Mouse (Mus musculus): ENCODE measurements around the gene Tlx2. TPM values are rescaled to one million over a fixed set of nuclear protein-coding genes. Genes with fewer than 3 reads are reported as not detected.
A peak's percentile ranks its signal among the peaks of the same experiment; 100 is the strongest.

Gene Tlx2
- polyA plus RNA-seq, 1 experiment from 2014 or later, result 0.61 TPM

- Histone ChIP-seq H3K4me2 (replicated peaks) (peak overlapping the region; percentile 38; the same call in 1 of the 2 replicates), H3K36me3 (no peaks in the 10 kb centered on the region), H3K9me3 (replicated peaks) (no peaks in the 10 kb centered on the region), H3K4me1 (peaks cover 19% of the 10 kb centered on the region), H3K27ac (replicated peaks) (no peak overlapping the region), H3K9ac (no peak overlapping the region), H3K4me3 (replicated peaks) (peak overlapping the region; percentile 16; the same call in 1 of the 2 replicates), H3K27me3 (peaks cover 84% of the 10 kb centered on the region)
- ATAC-seq (ENCODE audit: insufficient number of reproducible peaks, low FRiP score, low TSS enrichment, low read depth), result no peak
- 10% methylated on average over 9 of the region's 9 CpGs for WGBS
Measured at GRCm38 (mm10) chr6:83087926-83088260, 17.8 kb upstream of the Tlx2 start.

GRCm38 (mm10) chr6:83087205-83087925 lies 17.3 kb upstream of the Tlx2 start:
- no peak overlapping the region for H3K27ac ChIP-seq (replicated peaks)
- peaks cover 19% of the 10 kb centered on the region for H3K4me1 ChIP-seq
- 4% methylated on average over 47 of the region's 47 CpGs for WGBS
- H3K4me3 ChIP-seq (replicated peaks), result peak overlapping the region; percentile 16
- no peaks in the 10 kb centered on the region for H3K9me3 ChIP-seq (replicated peaks)
- ATAC-seq (ENCODE audit: insufficient number of reproducible peaks, low FRiP score, low TSS enrichment, low read depth), result no peak
- H3K9ac ChIP-seq, result no peak overlapping the region
- H3K4me2 ChIP-seq (replicated peaks), result peak overlapping the region; percentile 38
- H3K36me3 ChIP-seq, result peaks cover 1% of the 10 kb centered on the region; the same call in 1 of the 2 replicates
- peaks cover 84% of the 10 kb centered on the region for H3K27me3 ChIP-seq

- H3K4me1 ChIP-seq, result peaks cover 19% of the 10 kb centered on the region
- peak within 1 kb of the TSS; percentile 28 for H3K4me3 ChIP-seq (replicated peaks)
- no peak within 1 kb of the TSS for H3K9ac ChIP-seq
- WGBS, result 6% methylated on average over 41 of the region's 42 CpGs
- ATAC-seq (ENCODE audit: insufficient number of reproducible peaks, low FRiP score, low TSS enrichment, low read depth), result no peak
- H3K27me3 ChIP-seq, result peaks cover 81% of the 10 kb centered on the region
- H3K4me2 ChIP-seq (replicated peaks), result peak within 1 kb of the TSS; percentile 38
- H3K9me3 ChIP-seq (replicated peaks), result no peaks in the 10 kb centered on the region
- peaks cover 9% of the 10 kb centered on the region for H3K36me3 ChIP-seq
- H3K27ac ChIP-seq (replicated peaks), result no peak within 1 kb of the TSS
Measured at GRCm38 (mm10) chr6:83086121-83087035, 16.3 kb upstream of the Tlx2 start, which contains the start of gene Lbx2. Gene Lbx2, plus strand, starts transcription at chr6:83086367.

GRCm38 (mm10) chr6:83084477-83084876 lies 14.4 kb upstream of the Tlx2 start:
- no peak overlapping the region for H3K9ac ChIP-seq
- no peak for ATAC-seq (ENCODE audit: insufficient number of reproducible peaks, low FRiP score, low TSS enrichment, low read depth)

GRCm38 (mm10) chr6:83083497-83083896 lies 13.4 kb upstream of the Tlx2 start:
- Histone ChIP-seq H3K4me1 (peaks cover 30% of the 10 kb centered on the region), H3K27ac (replicated peaks) (no peak overlapping the region), H3K4me2 (replicated peaks) (no peak overlapping the region), H3K4me3 (replicated peaks) (no peak overlapping the region), H3K36me3 (peaks cover 27% of the 10 kb centered on the region), H3K9me3 (replicated peaks) (no peaks in the 10 kb centered on the region), H3K27me3 (peaks cover 64% of the 10 kb centered on the region), H3K9ac (no peak overlapping the region)
- 15% methylated on average over 5 of the region's 5 CpGs for WGBS
- ATAC-seq (ENCODE audit: insufficient number of reproducible peaks, low FRiP score, low TSS enrichment, low read depth), result no peak

More at GRCm38 (mm10) chr6:83084477-83084876, 14.4 kb upstream of the Tlx2 start:
- Histone ChIP-seq H3K36me3 (peaks cover 27% of the 10 kb centered on the region), H3K4me2 (replicated peaks) (no peak overlapping the region), H3K4me3 (replicated peaks) (no peak overlapping the region), H3K27ac (replicated peaks) (no peak overlapping the region), H3K4me1 (peaks cover 20% of the 10 kb centered on the region), H3K9me3 (replicated peaks) (no peaks in the 10 kb centered on the region), H3K27me3 (peaks cover 72% of the 10 kb centered on the region)
- WGBS, result 8% methylated on average over 6 of the region's 6 CpGs

GRCm38 (mm10) chr6:83080210-83080609 lies 10.1 kb upstream of the Tlx2 start:
- Histone ChIP-seq H3K4me1 (peaks cover 20% of the 10 kb centered on the region), H3K36me3 (peaks cover 27% of the 10 kb centered on the region), H3K4me3 (replicated peaks) (no peak overlapping the region), H3K4me2 (replicated peaks) (no peak overlapping the region), H3K9ac (no peak overlapping the region), H3K27ac (replicated peaks) (no peak overlapping the region), H3K9me3 (replicated peaks) (no peaks in the 10 kb centered on the region), H3K27me3 (peaks cover 45% of the 10 kb centered on the region)
- 95% methylated on average over 5 of the region's 5 CpGs for WGBS
- no peak for ATAC-seq (ENCODE audit: insufficient number of reproducible peaks, low FRiP score, low TSS enrichment, low read depth)

- Histone ChIP-seq H3K27ac (replicated peaks) (peak overlapping the region; percentile 94), H3K4me2 (replicated peaks) (peak overlapping the region; percentile 96), H3K9ac (peak overlapping the region; percentile 66), H3K9me3 (replicated peaks) (no peaks in the 10 kb centered on the region), H3K36me3 (peaks cover 27% of the 10 kb centered on the region), H3K4me1 (peaks cover 20% of the 10 kb centered on the region), H3K27me3 (peaks cover 44% of the 10 kb centered on the region), H3K4me3 (replicated peaks) (peak overlapping the region; percentile 80)
- WGBS, result under 1% methylated on average over 46 of the region's 46 CpGs
- peak; percentile 93 for ATAC-seq (ENCODE audit: insufficient number of reproducible peaks, low FRiP score, low TSS enrichment, low read depth)
Measured at GRCm38 (mm10) chr6:83078324-83078858, 8.3 kb upstream of the Tlx2 start.

GRCm38 (mm10) chr6:83077630-83078323 lies 7.7 kb upstream of the Tlx2 start, which contains the start of gene Pcgf1:
Gene Pcgf1, plus strand, starts transcription at chr6:83077869.
- H3K27ac ChIP-seq (replicated peaks), result peak within 1 kb of the TSS; percentile 94
- under 1% methylated on average over 54 of the region's 54 CpGs for WGBS
- peak; percentile 75 for ATAC-seq (ENCODE audit: insufficient number of reproducible peaks, low FRiP score, low TSS enrichment, low read depth)

GRCm38 (mm10) chr6:83074979-83075378 lies 4.9 kb upstream of the Tlx2 start:
- 14% methylated on average over 2 of the region's 2 CpGs for WGBS
- Histone ChIP-seq H3K9me3 (replicated peaks) (no peaks in the 10 kb centered on the region), H3K4me2 (replicated peaks) (no peak overlapping the region), H3K27ac (replicated peaks) (no peak overlapping the region), H3K9ac (no peak overlapping the region), H3K36me3 (peaks cover 5% of the 10 kb centered on the region), H3K4me3 (replicated peaks) (no peak overlapping the region), H3K4me1 (peaks cover 35% of the 10 kb centered on the region), H3K27me3 (peaks cover 60% of the 10 kb centered on the region)
- no peak for ATAC-seq (ENCODE audit: insufficient number of reproducible peaks, low FRiP score, low TSS enrichment, low read depth)

More at GRCm38 (mm10) chr6:83077630-83078323, 7.7 kb upstream of the Tlx2 start, which contains the start of gene Pcgf1:
- Histone ChIP-seq H3K4me2 (replicated peaks) (peak within 1 kb of the TSS; percentile 96), H3K36me3 (peaks cover 27% of the 10 kb centered on the region), H3K4me1 (peaks cover 20% of the 10 kb centered on the region), H3K9ac (peak within 1 kb of the TSS; percentile 69), H3K9me3 (replicated peaks) (no peaks in the 10 kb centered on the region), H3K4me3 (replicated peaks) (peak within 1 kb of the TSS; percentile 80), H3K27me3 (peaks cover 41% of the 10 kb centered on the region)

- Histone ChIP-seq H3K4me3 (replicated peaks) (peak overlapping the region; percentile 17), H3K9me3 (replicated peaks) (no peaks in the 10 kb centered on the region), H3K27ac (replicated peaks) (no peak overlapping the region), H3K4me2 (replicated peaks) (peak overlapping the region; percentile 26; the same call in 1 of the 2 replicates), H3K27me3 (peaks cover 96% of the 10 kb centered on the region), H3K4me1 (peaks cover 30% of the 10 kb centered on the region), H3K9ac (no peak overlapping the region), H3K36me3 (no peaks in the 10 kb centered on the region)
- no peak for ATAC-seq (ENCODE audit: insufficient number of reproducible peaks, low FRiP score, low TSS enrichment, low read depth)
- WGBS, result 1% methylated on average over 20 of the region's 24 CpGs
Measured at GRCm38 (mm10) chr6:83071220-83071619, 1.1 kb upstream of the Tlx2 start.
